Mouse (Mus musculus) olfactory bulb, adult 2 months (tissue): ENCODE results near the gene Bag6.

Source experiments
- CTCF ChIP-seq: fragments of 200-500 bp; IDR thresholded peaks from 2 replicates; pipeline ENCODE4 v1.5.1; 2012; ENCODE audit warnings: low read depth, mild to moderate bottlenecking, low read length, moderate library complexity; ENCODE audit not compliant: insufficient read depth
- POLR2A ChIP-seq: fragments of 200-500 bp; IDR thresholded peaks from 2 replicates; pipeline ENCODE4 v1.6.1; 2012; ENCODE audit warnings: mild to moderate bottlenecking, low read depth, low read length, moderate library complexity; ENCODE audit not compliant: insufficient read depth

GRCm38 (mm10) chr17:35140490-35140996, 5.6 kb downstream of the Bag6 start:
- TF ChIP-seq CTCF (no peak), POLR2A (no peak)
